Mouse (Mus musculus) gastrocnemius, postnatal 14 days (tissue): ENCODE measurements around the gene Vmn1r214. TPM values are rescaled to one million over a fixed set of nuclear protein-coding genes. Genes with fewer than 3 reads are reported as not detected.

ENCODE experiments used
- DNase-seq: peaks from one replicate; pipeline ENCODE4 v3.0.0; 2021; ENCODE audit warnings: mixed read lengths
- intact Hi-C: fragments of 180-260 bp; cut with DNase I; formaldehyde crosslinking; loops from one replicate; pipeline ENCODE4 v1.15.1; 2025; ENCODE audit warnings: low total_unique reads
- long read RNA-seq, 2 experiments: library from polyadenylated mRNA; stranded (forward); transcript quantifications; one replicate each; pipeline ENCODE4 v2.0.0; 2021
- total RNA-seq, 2 experiments: library from RNA; stranded (reverse); gene quantifications; 2 replicates each; pipeline ENCODE4 v1.2.3; 2021

The Vmn1r214 gene
- total RNA-seq, result not detected
- long read RNA-seq, experiment 1, result 0 reads
- long read RNA-seq, experiment 2, result 0 reads

GRCm38 (mm10) chr13:23030118-23030517 lies at the start of gene Vmn1r214:
Gene Vmn1r214 (plus strand): TSS chr13:23030418.
- no peak for DNase-seq
- intact Hi-C loops, result no loop called here

DNA sequence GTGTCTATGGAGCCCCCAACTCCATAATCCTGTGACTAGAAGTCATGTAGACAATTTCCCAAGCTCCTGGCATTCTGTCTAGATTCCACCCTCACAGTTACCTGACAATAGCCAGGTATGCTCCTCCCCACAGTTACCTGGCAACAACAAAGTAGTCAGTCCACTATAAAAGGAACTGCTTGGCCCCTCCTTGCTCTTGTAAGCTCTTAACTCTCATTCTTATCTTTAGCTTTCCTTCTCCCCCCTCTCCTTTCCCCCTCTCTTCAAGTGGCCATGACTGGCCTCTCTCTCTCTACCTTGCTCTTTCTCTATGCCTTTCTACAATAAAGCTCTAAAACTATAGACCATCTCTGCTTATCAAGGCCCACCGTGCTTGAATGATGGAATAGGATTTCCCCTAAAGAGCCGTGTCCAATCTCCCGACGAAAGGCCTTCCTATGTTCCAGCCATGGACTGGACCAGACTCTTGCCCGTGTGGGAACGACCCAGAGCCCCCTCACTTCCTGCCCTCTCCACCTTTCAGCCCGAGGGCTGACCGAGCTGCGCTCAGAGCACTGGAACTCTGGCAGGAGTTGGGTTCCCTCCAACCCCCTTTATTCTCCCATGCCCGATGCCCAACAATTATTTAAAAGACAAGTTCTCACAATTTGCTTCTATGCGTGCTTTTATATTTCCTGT lies 39.9 kb upstream of the Vmn1r214 start:
- intact Hi-C loops, result no loop called here

GRCm38 (mm10) chr13:22992178-22992700 lies 38.0 kb upstream of the Vmn1r214 start:
- intact Hi-C loops, result no loop called here
- DNase-seq, result no peak

More for the DNA sequence above, 39.9 kb upstream of the Vmn1r214 start:
- no peak for DNase-seq

DNA sequence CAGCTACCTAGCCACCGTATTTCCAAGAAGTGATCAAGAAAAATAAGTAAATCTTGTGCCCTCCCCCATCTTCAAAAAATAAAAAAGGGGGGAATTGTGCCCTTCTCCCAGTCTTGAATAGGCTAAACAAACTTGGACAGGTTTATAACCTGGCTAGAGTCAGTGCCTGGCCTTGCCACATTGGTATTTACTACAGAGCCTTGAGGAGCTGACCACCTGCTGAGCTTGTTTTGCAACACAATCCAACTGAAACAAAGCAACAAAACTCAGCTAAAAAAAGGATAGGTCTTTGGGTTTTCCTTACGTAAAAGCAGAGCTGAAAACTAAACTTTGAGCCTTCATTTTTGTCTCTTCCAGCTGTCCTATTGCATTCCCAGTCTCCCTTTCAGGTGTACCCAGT lies 37.5 kb upstream of the Vmn1r214 start:
- no peak for DNase-seq
- intact Hi-C loops, result no loop called here

GRCm38 (mm10) chr13:23007356-23007755 lies 22.9 kb upstream of the Vmn1r214 start, which contains the start of gene Vmn1r213:
Gene Vmn1r213 (plus strand): TSS chr13:23007656.
- intact Hi-C loops, result no loop called here
- DNase-seq, result no peak

DNA sequence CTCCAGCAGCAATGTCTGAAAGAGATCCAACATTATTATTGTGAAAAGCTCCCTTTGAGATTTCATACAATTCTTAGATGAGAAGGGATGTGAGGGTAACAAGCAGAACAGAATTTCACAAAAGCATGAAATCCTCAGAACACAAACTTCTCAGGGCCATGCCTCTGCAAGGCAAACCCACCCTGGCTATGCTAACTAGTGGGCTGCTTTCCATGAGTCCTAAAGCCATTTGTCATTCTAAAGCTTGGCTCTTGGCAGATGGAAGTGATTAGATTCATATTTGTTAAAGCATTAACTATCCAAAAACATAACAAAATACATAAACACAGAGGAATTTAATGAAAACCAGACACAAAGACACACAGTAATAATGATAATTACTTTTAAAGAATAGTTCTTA lies 12.1 kb upstream of the Vmn1r214 start:
- no peak for DNase-seq
- intact Hi-C loops, result no loop called here

- DNase-seq, result no peak
- intact Hi-C loops, result no loop called here
Observed at GRCm38 (mm10) chr13:23024812-23025211, 5.4 kb upstream of the Vmn1r214 start.

GRCm38 (mm10) chr13:23057778-23058177 lies 27.6 kb downstream of the Vmn1r214 start:
- no peak for DNase-seq
- intact Hi-C loops, result no loop called here

DNA sequence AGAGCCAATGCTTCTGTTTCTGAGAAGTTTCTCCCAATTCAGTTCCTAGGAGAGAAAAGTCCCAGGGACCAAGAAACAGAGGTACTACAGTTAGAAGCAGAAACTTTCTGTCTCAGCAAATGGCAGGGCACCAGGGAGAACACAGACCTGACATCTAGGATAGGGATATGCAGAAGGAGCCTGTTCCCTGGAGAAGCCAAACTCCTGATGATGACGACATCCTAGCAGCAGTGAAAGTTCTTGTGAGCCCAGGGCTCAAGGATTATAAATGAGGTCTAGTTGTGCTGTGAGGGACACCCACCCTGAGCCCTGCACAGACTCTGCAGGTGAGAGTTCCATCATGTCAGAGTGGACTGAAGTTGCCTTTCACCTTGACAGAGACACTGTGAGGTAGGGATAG lies 37.5 kb downstream of the Vmn1r214 start, which contains the start of gene Vmn1r215:
Gene Vmn1r215 (plus strand): TSS at position 301 of the 400 bp plus-strand sequence.
- DNase-seq, result no peak
- intact Hi-C loops, result no loop called here

DNA sequence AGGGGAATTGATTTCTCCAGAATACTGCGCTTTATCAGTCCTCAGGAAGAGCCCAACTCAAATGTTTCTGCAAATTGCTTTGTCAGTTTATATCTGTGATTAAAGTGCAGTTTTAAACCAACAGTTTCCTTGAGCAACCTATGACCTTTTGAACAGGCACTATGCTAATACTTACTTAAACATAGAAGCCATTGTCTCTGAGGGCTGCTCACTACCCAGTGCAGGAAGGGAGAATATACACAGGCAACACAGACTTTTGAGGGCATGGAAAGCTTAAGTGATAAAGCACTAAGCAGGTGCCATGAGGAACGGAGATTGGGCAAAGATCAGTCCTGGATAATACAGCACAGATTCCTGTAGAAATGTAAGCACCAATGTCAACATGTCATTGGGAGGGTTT lies 39.1 kb downstream of the Vmn1r214 start:
- no peak for DNase-seq
- intact Hi-C loops, result no loop called here

Other genes starting within 250 kb of the Vmn1r214 start
- not detected for gene Vmn1r209, start 220.7 kb upstream of the Vmn1r214 start, total RNA-seq
- not detected for gene Vmn1r210, start 199.1 kb upstream of the Vmn1r214 start, total RNA-seq
- not detected for gene Vmn1r211, start 172.9 kb upstream of the Vmn1r214 start, total RNA-seq
- not detected for gene Vmn1r212, start 146.2 kb upstream of the Vmn1r214 start, total RNA-seq
- gene Vmn1r213, start 22.8 kb upstream of the Vmn1r214 start, total RNA-seq, result not detected
- gene Vmn1r215, start 37.6 kb downstream of the Vmn1r214 start, total RNA-seq, result not detected
- not detected for gene Vmn1r217, start 87.8 kb downstream of the Vmn1r214 start, total RNA-seq
- not detected for gene Vmn1r218, start 102.7 kb downstream of the Vmn1r214 start, total RNA-seq
- not detected for gene Vmn1r219, start 128.9 kb downstream of the Vmn1r214 start, total RNA-seq
- not detected for gene Vmn1r220, start 157.6 kb downstream of the Vmn1r214 start, total RNA-seq
- gene Vmn1r221, start 183.7 kb downstream of the Vmn1r214 start, total RNA-seq, result not detected
- gene Vmn1r222, start 205.5 kb downstream of the Vmn1r214 start, total RNA-seq, result not detected
- gene Vmn1r223, start 216.7 kb downstream of the Vmn1r214 start, total RNA-seq, result not detected